Mouse (Mus musculus) heart, adult 2 months (tissue): ENCODE data around the gene Prap1. TPM values are rescaled to one million over a fixed set of nuclear protein-coding genes. Genes with fewer than 3 reads are reported as not detected.

Experiments
- DNase-seq, 2 experiments: peaks; one replicate each; pipeline ENCODE4 v3.0.0; 2021
- H3K27ac ChIP-seq: fragments of 200-600 bp; 2 replicates; pipeline ENCODE4 v1.8.1; 2022
- H3K27me3 ChIP-seq: fragments of 200-500 bp; 2 replicates; pipeline ENCODE4 v1.6.1; 2012; ENCODE audit warnings: mild to moderate bottlenecking, low read length, inconsistent platforms, mixed read lengths; ENCODE audit not compliant: control insufficient read depth, insufficient read depth
- H3K36me3 ChIP-seq: fragments of 200-500 bp; 2 replicates; pipeline ENCODE4 v1.6.1; 2012; ENCODE audit warnings: low read length, inconsistent platforms; ENCODE audit not compliant: control insufficient read depth, insufficient read depth
- H3K4me1 ChIP-seq: fragments of 200-500 bp; 2 replicates; pipeline ENCODE4 v1.6.1; 2011; ENCODE audit warnings: low read length; ENCODE audit not compliant: control insufficient read depth, insufficient read depth
- H3K4me3 ChIP-seq: fragments of 200-600 bp; 2 replicates; pipeline ENCODE4 v1.8.1; 2022
- H3K79me2 ChIP-seq: fragments of 200-500 bp; replicated peaks from 2 replicates; pipeline ENCODE4 v1.6.1; 2012; ENCODE audit warnings: mild to moderate bottlenecking, inconsistent platforms, low read length, moderate library complexity, mixed read lengths; ENCODE audit not compliant: control insufficient read depth, insufficient read depth
- H3K9ac ChIP-seq: fragments of 200-500 bp; 2 replicates; pipeline ENCODE4 v1.6.1; 2012; ENCODE audit warnings: low read depth, mild to moderate bottlenecking, control low read depth, inconsistent platforms, low read length, mixed read lengths
- CTCF ChIP-seq: fragments of 200-600 bp; IDR thresholded peaks from 2 replicates; pipeline ENCODE4 v1.8.1; 2022; ENCODE audit warnings: antibody characterized with exemption, mild to moderate bottlenecking, moderate library complexity
- EP300 ChIP-seq: fragments of 200-500 bp; IDR thresholded peaks from 2 replicates; pipeline ENCODE4 v1.6.1; 2011; ENCODE audit warnings: low read depth, low read length, control low read depth; ENCODE audit not compliant: insufficient read depth
- POLR2A ChIP-seq: fragments of 200-500 bp; IDR thresholded peaks from 2 replicates; pipeline ENCODE4 v1.6.1; 2011; ENCODE audit warnings: mild to moderate bottlenecking, low read depth, low read length, control low read depth; ENCODE audit not compliant: insufficient read depth
- WGBS: fragments of 180-500 bp; shearing (Covaris S2); methylation state at CpG from one replicate; pipeline ENCODE4 v1.1.7; 2018; 5-methylcytosine and 5-hydroxymethylcytosine counted together
- intact Hi-C: fragments of 180-260 bp; cut with DNase I; formaldehyde crosslinking; loops from one replicate; pipeline ENCODE4 v1.15.1; 2025
- polyA plus RNA-seq: library from polyadenylated mRNA; depleted of rRNA; stranded (reverse); fragments of >200 nt; gene quantifications from 2 replicates; pipeline ENCODE4 v1.2.3, GENCODE M21; 2012; rRNA removed
- total RNA-seq, 2 experiments: library from RNA; stranded (reverse); gene quantifications; 2 replicates each; pipeline ENCODE4 v1.2.3; 2021

The Prap1 gene
- total and polyA plus RNA-seq, 3 experiments, result 0.27 TPM; not detected in 2

GRCm38 (mm10) chr7:140135106-140135770 lies 42.0 kb downstream of the Prap1 start:
- no peak for DNase-seq
- H3K4me3 ChIP-seq, result no peak overlapping the region
- intact Hi-C loops, result loop anchor here (5.0 kb wide), 1 partner anchor 98 kb away; the partner anchor contains the start of genes Tubgcp2 and Zfp511
- no peaks in the 10 kb centered on the region for H3K36me3 ChIP-seq
- TF ChIP-seq EP300 (no peak), POLR2A (no peak), CTCF (no peak)
- H3K4me1 ChIP-seq, result peaks cover 2% of the 10 kb centered on the region
- no peaks in the 10 kb centered on the region for H3K79me2 ChIP-seq
- 81% methylated on average over 5 of the region's 5 CpGs for WGBS
- H3K27me3 ChIP-seq, result no peaks in the 10 kb centered on the region
- H3K27ac ChIP-seq, result no peak overlapping the region
- H3K9ac ChIP-seq, result no peak overlapping the region

- Histone ChIP-seq H3K4me1 (peaks cover 2% of the 10 kb centered on the region), H3K27me3 (no peaks in the 10 kb centered on the region), H3K36me3 (no peaks in the 10 kb centered on the region), H3K27ac (peak within 1 kb of the TSS; percentile 94), H3K79me2 (no peaks in the 10 kb centered on the region), H3K4me3 (peak within 1 kb of the TSS; percentile 66), H3K9ac (peak within 1 kb of the TSS; percentile 84)
- WGBS, result 3% methylated on average over 39 of the region's 39 CpGs
- peak; percentile 21 for TF ChIP-seq CTCF
- TF ChIP-seq POLR2A, result peak; percentile 72
- peak; percentile 65 for TF ChIP-seq EP300
- peak; percentile 96 to 98 for DNase-seq
- intact Hi-C loops, result loop anchor here (1.0 to 5.0 kb wide), 2 partner anchors 21 to 100 kb away; partner anchors contain the start of genes Echs1, Tubgcp2 and Zfp511
These were observed 44.2 kb downstream of the Prap1 start, which contains the start of gene Mtg1 for GRCm38 (mm10) chr7:140137135-140138020. Mtg1 (plus strand) TSS chr7:140137564.

GRCm38 (mm10) chr7:140138021-140138310 lies 44.8 kb downstream of the Prap1 start:
- TF ChIP-seq EP300 (no peak), POLR2A (no peak), CTCF (no peak)
- Histone ChIP-seq H3K4me3 (peak overlapping the region; percentile 66), H3K9ac (peak overlapping the region; percentile 84), H3K27me3 (no peaks in the 10 kb centered on the region), H3K27ac (peak overlapping the region; percentile 94), H3K79me2 (no peaks in the 10 kb centered on the region), H3K36me3 (no peaks in the 10 kb centered on the region), H3K4me1 (peaks cover 2% of the 10 kb centered on the region)
- no peak for DNase-seq
- intact Hi-C loops, result loop anchor here (5.0 kb wide), 1 partner anchor 101 kb away; the partner anchor contains the start of genes Tubgcp2 and Zfp511
- under 1% methylated on average over 8 of the region's 8 CpGs for WGBS

GRCm38 (mm10) chr7:140141350-140141749 lies 48.2 kb downstream of the Prap1 start:
- 4% methylated on average over 14 of the region's 14 CpGs for WGBS
- peak; percentile 68 to 69 for DNase-seq
- Histone ChIP-seq H3K36me3 (no peaks in the 10 kb centered on the region), H3K4me3 (no peak overlapping the region), H3K9ac (no peak overlapping the region), H3K79me2 (no peaks in the 10 kb centered on the region), H3K27me3 (no peaks in the 10 kb centered on the region), H3K4me1 (peaks cover 2% of the 10 kb centered on the region), H3K27ac (no peak overlapping the region)
- intact Hi-C loops, result loop anchor here (1.0 to 5.0 kb wide), 2 partner anchors 63 to 174 kb away; no protein-coding TSS in a partner anchor
- TF ChIP-seq POLR2A, result no peak
- peak; percentile 54; the same call in 1 of the 2 replicates for TF ChIP-seq EP300
- peak; percentile 92 for TF ChIP-seq CTCF

GRCm38 (mm10) chr7:140144550-140144949 lies 51.4 kb downstream of the Prap1 start:
- 91% methylated on average over 4 of the region's 4 CpGs for WGBS
- no peaks in the 10 kb centered on the region for H3K36me3 ChIP-seq
- no peak overlapping the region for H3K9ac ChIP-seq
- DNase-seq, result no peak
- no peak overlapping the region for H3K27ac ChIP-seq
- TF ChIP-seq POLR2A (no peak), EP300 (no peak), CTCF (peak; percentile 60)
- intact Hi-C loops, result loop anchor here (5.0 kb wide), 1 partner anchor 177 kb away; no protein-coding TSS in a partner anchor
- no peaks in the 10 kb centered on the region; the same call in 1 of the 2 replicates for H3K4me1 ChIP-seq
- H3K4me3 ChIP-seq, result no peak overlapping the region
- H3K79me2 ChIP-seq, result no peaks in the 10 kb centered on the region
- H3K27me3 ChIP-seq, result no peaks in the 10 kb centered on the region

Other genes with a start within 250 kb of the Prap1 start
- gene Kndc1, start 198.7 kb upstream of the Prap1 start, total RNA-seq, result not detected
- gene Kndc1, start 198.7 kb upstream of the Prap1 start, polyA plus RNA-seq, result 0.47 TPM in 1 of 2 replicates, not detected in the other
- not detected for gene Utf1, start 149.6 kb upstream of the Prap1 start, total RNA-seq
- gene Utf1, start 149.6 kb upstream of the Prap1 start, polyA plus RNA-seq, result not detected in 2 replicates
- gene 6430531B16Rik, start 114.6 kb upstream of the Prap1 start, total RNA-seq, result not detected
- 0.25 TPM in 1 of 2 replicates, not detected in the other for gene 6430531B16Rik, start 114.6 kb upstream of the Prap1 start, polyA plus RNA-seq
- gene Adam8, start 100.8 kb upstream of the Prap1 start, total RNA-seq, result under 1 TPM; 0.26 to 0.73 TPM
- 2.3 and 9.1 TPM in 2 replicates for gene Adam8, start 100.8 kb upstream of the Prap1 start, polyA plus RNA-seq
- gene Zfp511, start 57.0 kb upstream of the Prap1 start, total RNA-seq, result 10 to 100 TPM in 1 of 2 experiments, 1 to 10 TPM in 1; 8.5 to 11.1 TPM
- gene Zfp511, start 57.0 kb upstream of the Prap1 start, polyA plus RNA-seq, result 20.8 and 21.2 TPM in 2 replicates
- gene Tubgcp2, start 56.7 kb upstream of the Prap1 start, total RNA-seq, result 10 to 100 TPM; 28.4 to 33.5 TPM
- gene Tubgcp2, start 56.7 kb upstream of the Prap1 start, polyA plus RNA-seq, result 21.7 and 29.7 TPM in 2 replicates
- not detected for gene Msx3, start 44.3 kb upstream of the Prap1 start, total RNA-seq
- not detected in 2 replicates for gene Msx3, start 44.3 kb upstream of the Prap1 start, polyA plus RNA-seq
- under 1 TPM in 1 of 2 experiments, not detected in 1; 0.23 TPM for gene Caly, start 10.8 kb upstream of the Prap1 start, total RNA-seq
- gene Caly, start 10.8 kb upstream of the Prap1 start, polyA plus RNA-seq, result 0.10 and 0.53 TPM in 2 replicates
- gene Fuom, start 9.0 kb downstream of the Prap1 start, total RNA-seq, result 10 to 100 TPM; 71.5 to 83.4 TPM
- gene Fuom, start 9.0 kb downstream of the Prap1 start, polyA plus RNA-seq, result 101 and 120 TPM in 2 replicates
- 1 to 10 TPM; 3.0 to 3.4 TPM for gene Paox, start 22.4 kb downstream of the Prap1 start, total RNA-seq
- gene Paox, start 22.4 kb downstream of the Prap1 start, polyA plus RNA-seq, result 5.2 TPM in 2 replicates
- gene Echs1, start 23.1 kb downstream of the Prap1 start, total RNA-seq, result 100 to 1,000 TPM; 438 to 535 TPM
- gene Echs1, start 23.1 kb downstream of the Prap1 start, polyA plus RNA-seq, result 473 and 490 TPM in 2 replicates
- gene Mtg1, start 44.2 kb downstream of the Prap1 start, total RNA-seq, result 10 to 100 TPM; 25.2 to 27.3 TPM
- 46.2 and 68.8 TPM in 2 replicates for gene Mtg1, start 44.2 kb downstream of the Prap1 start, polyA plus RNA-seq
- gene Sprn, start 61.5 kb downstream of the Prap1 start, total RNA-seq, result under 1 TPM; 0.52 TPM
- 0.85 and 1.9 TPM in 2 replicates for gene Sprn, start 61.5 kb downstream of the Prap1 start, polyA plus RNA-seq
- gene Olfr522, start 71.4 kb downstream of the Prap1 start, total RNA-seq, result not detected
- not detected in 2 replicates for gene Olfr522, start 71.4 kb downstream of the Prap1 start, polyA plus RNA-seq
- gene Olfr523, start 79.8 kb downstream of the Prap1 start, total RNA-seq, result not detected
- gene Olfr523, start 79.8 kb downstream of the Prap1 start, polyA plus RNA-seq, result not detected in 2 replicates
- gene Olfr524, start 112.6 kb downstream of the Prap1 start, total RNA-seq, result not detected
- not detected in 2 replicates for gene Olfr524, start 112.6 kb downstream of the Prap1 start, polyA plus RNA-seq
- gene Cd163l1, start 124.9 kb downstream of the Prap1 start, total RNA-seq, result not detected
- gene Cd163l1, start 124.9 kb downstream of the Prap1 start, polyA plus RNA-seq, result 0.27 TPM in 1 of 2 replicates, not detected in the other
- gene 5830411N06Rik, start 153.9 kb downstream of the Prap1 start, total RNA-seq, result not detected
- gene 5830411N06Rik, start 153.9 kb downstream of the Prap1 start, polyA plus RNA-seq, result 0.12 TPM in 1 of 2 replicates, not detected in the other
- not detected for gene Olfr525, start 227.5 kb downstream of the Prap1 start, total RNA-seq
- gene Olfr525, start 227.5 kb downstream of the Prap1 start, polyA plus RNA-seq, result not detected in 2 replicates
- gene Olfr527, start 240.6 kb downstream of the Prap1 start, total RNA-seq, result not detected
- not detected in 2 replicates for gene Olfr527, start 240.6 kb downstream of the Prap1 start, polyA plus RNA-seq